ENCODE assay signal across 27 mouse cellular contexts in the genomic region with DNA sequence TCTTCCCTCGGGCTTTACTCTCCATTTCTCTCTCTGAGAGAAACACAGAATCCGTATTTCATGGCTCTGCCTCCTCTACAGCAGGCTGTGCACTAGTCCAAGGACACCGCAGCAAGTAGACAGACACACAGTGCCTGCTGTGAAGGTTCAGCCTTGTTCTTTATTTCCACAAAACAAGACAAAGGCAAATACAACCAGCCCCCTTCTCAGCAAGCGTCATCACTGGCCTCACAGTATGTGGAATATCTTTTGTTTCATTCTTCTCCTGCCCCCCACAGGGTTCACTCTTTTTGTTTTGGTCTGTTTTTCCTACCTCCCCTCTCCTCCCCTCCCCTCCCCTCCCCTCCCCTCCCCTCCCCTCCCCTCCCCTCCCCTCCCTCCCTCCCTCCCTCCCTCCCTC. TPM values are rescaled to one million over a fixed set of nuclear protein-coding genes. Genes with fewer than 3 reads are reported as not detected.
A peak's percentile ranks its signal among the peaks of the same experiment; 100 is the strongest.
DNase-seq lines count a peak whose midpoint lies in the region; ATAC-seq and TF ChIP-seq lines count a peak whose summit lies in the region.
"Had no signal": no experiment of that assay in that cellular context is flagged by ENCODE, and none has a peak within 500 bp of the region (broad histone marks: within the 10 kb centered on the region; RNA-seq: fewer than 3 reads in every experiment).

No protein-coding gene starts in this region.

- 31% methylated on average over 4 of the region's 4 CpGs for WGBS in hindbrain, embryonic 10.5 days
- WGBS in hindbrain, embryonic 12.5 days = 33% methylated on average over 4 of the region's 4 CpGs

- no peak overlapping the region for H3K4me2 ChIP-seq in hindbrain, embryonic 12.5 days (replicated peaks)
- H3K4me2 ChIP-seq: embryonic facial prominence, embryonic 12.5 days; forebrain, embryonic 13.5 days; forebrain, embryonic 15.5 days had no signal

- H3K27me3 ChIP-seq in hindbrain, embryonic 10.5 days (ENCODE audit: insufficient read depth, poor library complexity, severe bottlenecking) = peaks cover 3% of the 10 kb centered on the region; the same call in 1 of the 2 replicates
- no peaks in the 10 kb centered on the region for H3K27me3 ChIP-seq in hindbrain, embryonic 12.5 days
- no peaks in the 10 kb centered on the region for H3K27me3 ChIP-seq in ES-Bruce4 (ENCODE audit: control insufficient read depth, insufficient read depth, low read length, poor library complexity, severe bottlenecking)
- H3K27me3 ChIP-seq: CH12.LX; embryonic facial prominence, embryonic 12.5 days; forebrain, embryonic 13.5 days; forebrain, embryonic 15.5 days; Patski had no signal

- no peak for ATAC-seq in hindbrain, embryonic 12.5 days (ENCODE audit: low FRiP score)
- ATAC-seq: activated CD4-positive, CD25-positive, alpha-beta regulatory T cell, adult 4 months; CD4-positive, CD25-positive, alpha-beta regulatory T cell, adult 4 months; forebrain, embryonic 13.5 days; forebrain, embryonic 15.5 days; forebrain, postnatal 0 days; Patski had no signal

- TF ChIP-seq EP300 in ES-Bruce4 (IDR thresholded peaks at IDR 0.05; ENCODE audit: insufficient read depth, low read depth, low read length) = no peak

- H3K4me1 ChIP-seq in hindbrain, embryonic 10.5 days (replicated peaks) = peaks cover 17% of the 10 kb centered on the region
- peaks cover 25% of the 10 kb centered on the region for H3K4me1 ChIP-seq in hindbrain, embryonic 12.5 days
- no peaks in the 10 kb centered on the region for H3K4me1 ChIP-seq in ES-Bruce4 (ENCODE audit: control insufficient read depth, insufficient read depth, low read length)

- no peaks in the 10 kb centered on the region for H3K36me3 ChIP-seq in hindbrain, embryonic 10.5 days
- H3K36me3 ChIP-seq in hindbrain, embryonic 12.5 days = no peaks in the 10 kb centered on the region
- no peaks in the 10 kb centered on the region for H3K36me3 ChIP-seq in ES-Bruce4 (ENCODE audit: control insufficient read depth, insufficient read depth, low read length, poor library complexity, severe bottlenecking)
- H3K36me3 ChIP-seq: embryonic facial prominence, embryonic 10.5 days; embryonic facial prominence, embryonic 12.5 days; forebrain, embryonic 15.5 days had no signal

- no peak for DNase-seq in hindbrain, embryonic 10.5 days (ENCODE audit: low spot score)
- DNase-seq in R1 (ENCODE audit: low read depth, low spot score) = peak; percentile 94
- no peak for DNase-seq in layer of hippocampus, adult 2 months (ENCODE audit: low spot score in 2 of 2)
- no peak for DNase-seq in spleen, postnatal 36 days (ENCODE audit: low spot score in 2 of 2)
- DNase-seq: adrenal gland, adult 8-10 months; adrenal gland, postnatal 14 days; adrenal gland, postnatal 36 days; B cell, adult 2 months; cerebellum, adult 11-12 months; cerebellum, adult 2 months; cerebellum, adult 9-10 months; cerebellum, postnatal 10 days; cerebellum, postnatal 25 days; forebrain, postnatal 0 days had no signal

- no peak for TF ChIP-seq POLR2A in ES-Bruce4 (IDR thresholded peaks at IDR 0.05; ENCODE audit: insufficient read depth, low read length)

- peak overlapping the region; percentile 46; the same call in 1 of the 2 replicates for H3K27ac ChIP-seq in hindbrain, embryonic 10.5 days
- no peak overlapping the region for H3K27ac ChIP-seq in hindbrain, embryonic 12.5 days
- H3K27ac ChIP-seq in ES-Bruce4 (ENCODE audit: insufficient read depth, low read length) = 0 out of 2 replicates have a peak overlapping the region, but pooled peaks have one; percentile 12
- no peak overlapping the region for H3K27ac ChIP-seq in layer of hippocampus, adult 2 months
- H3K27ac ChIP-seq: embryonic facial prominence, embryonic 10.5 days; embryonic facial prominence, embryonic 12.5 days; forebrain, embryonic 13.5 days; forebrain, embryonic 15.5 days had no signal

- no peak for TF ChIP-seq CTCF in ES-Bruce4 (IDR thresholded peaks at IDR 0.05; ENCODE audit: low read depth, low read length)
- no peak for TF ChIP-seq CTCF in layer of hippocampus, adult 2 months (conservative IDR thresholded peaks at IDR 0.05)

- no peak overlapping the region for H3K9ac ChIP-seq in hindbrain, embryonic 12.5 days
- H3K9ac ChIP-seq in ES-Bruce4 (ENCODE audit: low read depth, poor library complexity, severe bottlenecking) = no peak overlapping the region
- H3K9ac ChIP-seq: embryonic facial prominence, embryonic 12.5 days; forebrain, embryonic 13.5 days; forebrain, embryonic 15.5 days; forebrain, postnatal 0 days had no signal

- H3K9me3 ChIP-seq in hindbrain, embryonic 10.5 days = no peaks in the 10 kb centered on the region
- no peaks in the 10 kb centered on the region for H3K9me3 ChIP-seq in hindbrain, embryonic 12.5 days (replicated peaks)
- no peaks in the 10 kb centered on the region for H3K9me3 ChIP-seq in ES-Bruce4 (replicated peaks; ENCODE audit: control insufficient read depth, insufficient read depth, low read length, poor library complexity, severe bottlenecking)
- H3K9me3 ChIP-seq: embryonic facial prominence, embryonic 10.5 days; embryonic facial prominence, embryonic 12.5 days; forebrain, embryonic 13.5 days; forebrain, embryonic 15.5 days; G1E had no signal

- H3K4me3 ChIP-seq in hindbrain, embryonic 10.5 days = no peak overlapping the region
- no peak overlapping the region for H3K4me3 ChIP-seq in hindbrain, embryonic 12.5 days
- no peak overlapping the region for H3K4me3 ChIP-seq in ES-Bruce4 (ENCODE audit: low read depth, low read length)
- H3K4me3 ChIP-seq in layer of hippocampus, adult 2 months = no peak overlapping the region
- H3K4me3 ChIP-seq: embryonic facial prominence, embryonic 10.5 days; embryonic facial prominence, embryonic 12.5 days; forebrain, embryonic 13.5 days; forebrain, embryonic 15.5 days had no signal

RNA-seq across cellular contexts. Expression of a gene that starts 15.1 kb away (rescaled TPM):
- 12.1 and 22.2 TPM in 2 replicates for polyA plus RNA-seq in hindbrain, embryonic 10.5 days (2016; fragmentation: Nextera tagmentation; extraction: Ambion mirVana)
- 17.9 and 22.9 TPM in 2 replicates for polyA plus RNA-seq in hindbrain, embryonic 12.5 days (2016; fragmentation: Nextera tagmentation; extraction: Ambion mirVana)
- 5.3 and 7.1 TPM in 2 replicates for polyA plus RNA-seq in ES-Bruce4 (2011; ENCODE audit: insufficient read depth, insufficient read length, low read depth, missing spikeins)
- 1 to 10 TPM; 1.5 to 1.9 TPM for total RNA-seq in layer of hippocampus, adult 2 months (2021)

RNA-seq across cellular contexts. Expression of a gene that starts 28.5 kb away (rescaled TPM):
- polyA plus RNA-seq in hindbrain, embryonic 10.5 days (2016; fragmentation: Nextera tagmentation; extraction: Ambion mirVana) = 132 and 144 TPM in 2 replicates
- polyA plus RNA-seq in hindbrain, embryonic 12.5 days (2016; fragmentation: Nextera tagmentation; extraction: Ambion mirVana) = 129 and 140 TPM in 2 replicates
- polyA plus RNA-seq in ES-Bruce4 (2011; ENCODE audit: insufficient read depth, insufficient read length, low read depth, missing spikeins) = 184 and 191 TPM in 2 replicates
- 10 to 100 TPM; 46.9 to 47.0 TPM for total RNA-seq in layer of hippocampus, adult 2 months (2021)

RNA-seq across cellular contexts. Expression of a gene that starts 40.5 kb away (rescaled TPM):
- 0.07 and 0.17 TPM in 2 replicates for polyA plus RNA-seq in hindbrain, embryonic 10.5 days (2016; fragmentation: Nextera tagmentation; extraction: Ambion mirVana)
- 0.79 and 3.0 TPM in 2 replicates for polyA plus RNA-seq in hindbrain, embryonic 12.5 days (2016; fragmentation: Nextera tagmentation; extraction: Ambion mirVana)
- not detected in 2 replicates for polyA plus RNA-seq in ES-Bruce4 (2011; ENCODE audit: insufficient read depth, insufficient read length, low read depth, missing spikeins)
- total RNA-seq in layer of hippocampus, adult 2 months (2021) = not detected
- total RNA-seq: adrenal gland, adult 18-20 months; CH12.LX had no signal
- polyA plus RNA-seq: activated CD4-positive, CD25-positive, alpha-beta regulatory T cell, adult 4 months; CD4-positive, CD25-positive, alpha-beta regulatory T cell, adult 4 months; cerebellum, adult 2 months; cortical plate, adult 2 months; forebrain, embryonic 15.5 days; forebrain, postnatal 0 days; G1E; Patski had no signal

Comparison
In these comparisons a context has a peak if more than half of its experiments do, and no peak if none do; other contexts are left out.
1. H3K27ac ChIP-seq: peak in hindbrain, embryonic 10.5 days (single experiment) and ES-Bruce4 (single experiment); none in hindbrain, embryonic 12.5 days (single experiment) and layer of hippocampus, adult 2 months (single experiment).